9 mouse cellular contexts compared by ENCODE assay signal in the genomic region with DNA sequence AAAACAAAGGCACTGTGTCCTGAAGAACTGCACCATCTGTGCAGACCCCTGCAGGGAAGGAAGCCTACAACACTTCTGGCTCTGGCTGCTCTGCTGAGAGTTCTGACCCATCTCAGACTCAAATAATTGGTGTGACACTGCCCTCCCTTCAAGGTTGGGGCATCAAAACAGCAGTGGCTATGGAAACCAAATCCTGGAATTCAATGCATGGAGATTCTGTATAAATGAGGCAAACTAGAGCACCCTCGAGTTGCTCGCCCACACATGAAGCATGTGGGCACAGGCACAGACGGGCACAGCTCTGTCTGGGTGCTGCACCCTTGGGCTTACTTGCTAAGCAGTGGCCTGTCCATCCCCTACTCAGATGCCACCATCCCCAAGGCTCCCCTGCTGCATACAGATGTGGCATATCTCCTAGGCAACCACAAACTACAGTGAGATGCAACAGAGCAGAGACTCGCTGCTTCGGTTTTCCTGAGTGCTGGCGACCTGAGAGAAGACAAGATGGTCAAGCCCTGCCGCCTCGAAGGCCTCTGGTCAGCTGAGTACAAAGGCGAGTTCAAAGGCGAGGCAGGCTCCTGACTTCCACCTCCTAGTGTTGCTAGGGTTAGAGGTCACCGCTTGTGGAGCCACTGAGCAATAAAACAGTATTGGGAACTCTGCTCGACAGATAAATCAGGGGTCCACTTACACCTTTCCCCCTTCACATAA. TPM values are rescaled to one million over a fixed set of nuclear protein-coding genes. Genes with fewer than 3 reads are reported as not detected.
A peak's percentile ranks its signal among the peaks of the same experiment; 100 is the strongest.
DNase-seq lines count a peak whose midpoint lies in the region; ATAC-seq lines count a peak whose summit lies in the region.
"Had no signal": no experiment of that assay in that cellular context is flagged by ENCODE, and none has a peak within 500 bp of the region (broad histone marks: within the 10 kb centered on the region; RNA-seq: fewer than 3 reads in every experiment).

No protein-coding gene starts in this region.

- 29% methylated on average over 12 of the region's 12 CpGs for WGBS in embryonic facial prominence, embryonic 11.5 days
- WGBS in midbrain, embryonic 12.5 days: 20% methylated on average over 12 of the region's 12 CpGs

- peak; percentile 53 for DNase-seq in cerebellum, adult 11 months
- DNase-seq in ES-CJ7 (ENCODE audit: low read depth, low spot score): peak; percentile 8
- no peak for DNase-seq in embryonic facial prominence, embryonic 11.5 days (ENCODE audit: low spot score)
- no peak for DNase-seq in testis, postnatal 14 days (ENCODE audit: low spot score)
- no peak for DNase-seq in adrenal gland, adult 18-20 months (ENCODE audit: low spot score in 2 of 2)
- no peak for DNase-seq in thymus, postnatal 14 days

- peaks cover 2% of the 10 kb centered on the region; the same call in 1 of the 2 replicates for H3K4me1 ChIP-seq in embryonic facial prominence, embryonic 11.5 days (ENCODE audit: control insufficient read depth, insufficient read depth, low read length)
- peaks cover 22% of the 10 kb centered on the region for H3K4me1 ChIP-seq in midbrain, embryonic 12.5 days

- H3K9ac ChIP-seq in embryonic facial prominence, embryonic 11.5 days (replicated peaks; ENCODE audit: low read length): 0 out of 2 replicates have a peak overlapping the region, but pooled peaks have one; percentile 1
- no peak overlapping the region for H3K9ac ChIP-seq in midbrain, embryonic 12.5 days (replicated peaks)

- H3K4me3 ChIP-seq in embryonic facial prominence, embryonic 11.5 days (ENCODE audit: low read depth, low read length): no peak overlapping the region
- H3K4me3 ChIP-seq in midbrain, embryonic 12.5 days: no peak overlapping the region

- no peak overlapping the region for H3K4me2 ChIP-seq in embryonic facial prominence, embryonic 11.5 days (ENCODE audit: low read depth, low read length)
- no peak overlapping the region for H3K4me2 ChIP-seq in midbrain, embryonic 12.5 days (replicated peaks)

- H3K27me3 ChIP-seq in embryonic facial prominence, embryonic 11.5 days (ENCODE audit: control insufficient read depth, insufficient read depth, low read length): no peaks in the 10 kb centered on the region
- no peaks in the 10 kb centered on the region for H3K27me3 ChIP-seq in midbrain, embryonic 12.5 days
- H3K27me3 ChIP-seq: Patski had no signal

- H3K9me3 ChIP-seq in embryonic facial prominence, embryonic 11.5 days (replicated peaks; ENCODE audit: control insufficient read depth, low read length): no peaks in the 10 kb centered on the region
- H3K9me3 ChIP-seq in midbrain, embryonic 12.5 days: no peaks in the 10 kb centered on the region

- no peak overlapping the region for H3K27ac ChIP-seq in embryonic facial prominence, embryonic 11.5 days (replicated peaks; ENCODE audit: low read depth, low read length)
- H3K27ac ChIP-seq in midbrain, embryonic 12.5 days (replicated peaks): no peak overlapping the region

- no peaks in the 10 kb centered on the region; the same call in 1 of the 2 replicates for H3K36me3 ChIP-seq in embryonic facial prominence, embryonic 11.5 days (replicated peaks; ENCODE audit: control insufficient read depth, insufficient read depth, low read depth, low read length)
- peaks cover 13% of the 10 kb centered on the region; the same call in 1 of the 2 replicates for H3K36me3 ChIP-seq in midbrain, embryonic 12.5 days

- ATAC-seq in cerebellum, adult (ENCODE audit: insufficient number of reproducible peaks, low FRiP score, low TSS enrichment): no peak
- no peak for ATAC-seq in embryonic facial prominence, embryonic 11.5 days (replicated peaks; ENCODE audit: insufficient number of reproducible peaks, low FRiP score, low TSS enrichment, low read depth)
- 0 out of 2 replicates have a peak, but pooled peaks have one; percentile 41 for ATAC-seq in midbrain, embryonic 12.5 days (ENCODE audit: low FRiP score, low read depth)
- ATAC-seq: Patski had no signal

RNA-seq across cellular contexts. Expression of gene Ext2, which starts 37.5 kb away (rescaled TPM):
- 70.1 and 79.0 TPM in 2 replicates for polyA plus RNA-seq in embryonic facial prominence, embryonic 11.5 days (2014; fragmentation: Nextera tagmentation; extraction: Ambion mirVana)
- polyA plus RNA-seq in midbrain, embryonic 12.5 days (2016; fragmentation: Nextera tagmentation; extraction: Ambion mirVana): 74.6 and 75.3 TPM in 2 replicates
- total RNA-seq in adrenal gland, adult 18-20 months (2021): 10 to 100 TPM; 65.3 to 98.1 TPM

Comparison
In these comparisons a context has a peak if more than half of its experiments do, and no peak if none do; other contexts are left out.
1. DNase-seq: peak in cerebellum, adult 11 months (single experiment) and ES-CJ7 (single experiment); none in embryonic facial prominence, embryonic 11.5 days (single experiment), testis, postnatal 14 days (single experiment), adrenal gland, adult 18-20 months (0 of 2) and thymus, postnatal 14 days (single experiment).